ENCODE assay signal across 19 mouse cellular contexts in genomic region chr13:111043637-111044036, GRCm38 (mm10).
A peak's percentile ranks its signal among the peaks of the same experiment; 100 is the strongest.
DNase-seq lines count a peak whose midpoint lies in the region; TF ChIP-seq lines count a peak whose summit lies in the region.
"Had no signal": no experiment of that assay in that cellular context is flagged by ENCODE, and none has a peak within 500 bp of the region (broad histone marks: within the 10 kb centered on the region; RNA-seq: fewer than 3 reads in every experiment).

No protein-coding gene starts in this region.

- 53% methylated on average over 2 of the region's 2 CpGs for WGBS in limb, embryonic 10.5 days

- no peaks in the 10 kb centered on the region for H3K36me3 ChIP-seq in limb, embryonic 10.5 days
- H3K36me3 ChIP-seq: embryonic facial prominence, embryonic 15.5 days; forebrain, embryonic 10.5 days; hindbrain, embryonic 15.5 days; limb, embryonic 12.5 days; liver, embryonic 13.5 days; lung, embryonic 15.5 days had no signal

- no peaks in the 10 kb centered on the region for H3K9me3 ChIP-seq in limb, embryonic 10.5 days (replicated peaks)
- H3K9me3 ChIP-seq: embryonic facial prominence, embryonic 15.5 days; forebrain, embryonic 10.5 days; hindbrain, embryonic 15.5 days; limb, embryonic 12.5 days; liver, embryonic 13.5 days; lung, embryonic 15.5 days; megakaryocyte, embryonic 14.5 days had no signal

- DNase-seq in left cerebral cortex, adult 2 months (ENCODE audit: extremely low spot score in 1 of 2, low spot score in 2 of 2): no peak
- no peak for DNase-seq in left cerebral cortex, postnatal 36 days (ENCODE audit: low spot score in 2 of 2)
- DNase-seq in c-Kit-positive CD71-negative TER-119-negative erythroid progenitor cells, embryonic 14.5 days (ENCODE audit: low read depth): peak; percentile 34
- DNase-seq in embryo, embryonic 9.5 days (ENCODE audit: extremely low spot score): peak; percentile 39
- peak; percentile 4 to 39 for DNase-seq in natural killer cell, adult 2 months (ENCODE audit: low spot score in 2 of 2)
- no peak for DNase-seq in limb, embryonic 10.5 days (ENCODE audit: low spot score)
- DNase-seq in ovary, postnatal 36 days (ENCODE audit: low spot score): no peak
- DNase-seq: adrenal gland, adult 2 months; cerebellum, postnatal 14 days; gastrocnemius, postnatal 14 days; kidney, adult 18-20 months; thymus, adult 18-20 months had no signal

- peak overlapping the region; percentile 83 for H3K27ac ChIP-seq in left cerebral cortex, adult 2 months
- no peak overlapping the region for H3K27ac ChIP-seq in limb, embryonic 10.5 days
- H3K27ac ChIP-seq: embryonic facial prominence, embryonic 15.5 days; forebrain, embryonic 10.5 days; hindbrain, embryonic 15.5 days; limb, embryonic 12.5 days; liver, embryonic 13.5 days had no signal

- H3K4me1 ChIP-seq in limb, embryonic 10.5 days: peaks cover 25% of the 10 kb centered on the region
- H3K4me1 ChIP-seq: embryonic facial prominence, embryonic 15.5 days had no signal

- intact Hi-C loops in left cerebral cortex, adult 2 months (cut with DNase I): loop anchor here (1.0 to 10.0 kb wide), 6 partner anchors 56 to 651 kb away; no protein-coding TSS in a partner anchor
- intact Hi-C loops in left cerebral cortex, postnatal 36 days (cut with DNase I): loop anchor here (2.0 to 10.0 kb wide), 3 partner anchors 51 to 649 kb away; partner anchors contain the start of gene Plk2

- no peaks in the 10 kb centered on the region for H3K27me3 ChIP-seq in limb, embryonic 10.5 days (ENCODE audit: low read depth, poor library complexity, severe bottlenecking)
- H3K27me3 ChIP-seq: embryonic facial prominence, embryonic 15.5 days; hindbrain, embryonic 15.5 days; limb, embryonic 12.5 days; liver, embryonic 13.5 days; lung, embryonic 15.5 days; megakaryocyte, embryonic 14.5 days had no signal

- H3K4me3 ChIP-seq in left cerebral cortex, adult 2 months: no peak overlapping the region
- no peak overlapping the region for H3K4me3 ChIP-seq in limb, embryonic 10.5 days
- H3K4me3 ChIP-seq: embryonic facial prominence, embryonic 15.5 days; forebrain, embryonic 10.5 days; hindbrain, embryonic 15.5 days; limb, embryonic 12.5 days; liver, embryonic 13.5 days; lung, embryonic 15.5 days had no signal

- TF ChIP-seq CTCF in left cerebral cortex, adult 2 months (IDR thresholded peaks at IDR 0.05): no peak

Comparison
In these comparisons a context has a peak if more than half of its experiments do, and no peak if none do; other contexts are left out.
1. DNase-seq: peak in c-Kit-positive CD71-negative TER-119-negative erythroid progenitor cells, embryonic 14.5 days (single experiment), embryo, embryonic 9.5 days (single experiment) and natural killer cell, adult 2 months (2 of 2); none in left cerebral cortex, adult 2 months (0 of 2), left cerebral cortex, postnatal 36 days (0 of 2), limb, embryonic 10.5 days (single experiment) and ovary, postnatal 36 days (single experiment).